Comparison of ENCODE assay signal across 22 mouse cellular contexts in the genomic region with DNA sequence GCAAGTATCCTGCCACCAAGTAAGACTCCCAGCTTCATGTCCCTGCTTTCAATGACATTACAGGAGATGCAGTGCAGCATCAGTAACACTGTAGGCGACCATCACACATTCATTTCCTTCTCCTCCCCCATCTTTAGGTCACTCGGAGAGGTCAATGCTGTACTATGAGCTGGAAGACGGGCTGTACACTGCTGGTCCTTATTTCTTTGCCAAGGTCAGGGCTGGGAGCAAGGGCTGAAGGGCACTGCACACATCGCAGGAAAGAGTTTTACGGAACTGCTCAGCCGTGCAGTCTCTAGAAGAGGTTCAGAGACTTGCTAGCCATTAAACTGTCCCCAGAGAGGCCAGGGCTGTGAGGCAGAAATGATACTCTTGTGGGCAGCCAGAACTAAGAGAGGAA. TPM values are rescaled to one million over a fixed set of nuclear protein-coding genes. Genes with fewer than 3 reads are reported as not detected.
DNase-seq lines count a peak whose midpoint lies in the region; ATAC-seq and TF ChIP-seq lines count a peak whose summit lies in the region.
"Had no signal": no experiment of that assay in that cellular context is flagged by ENCODE, and none has a peak within 500 bp of the region (broad histone marks: within the 10 kb centered on the region; RNA-seq: fewer than 3 reads in every experiment).

No protein-coding gene starts in this region.

- no peak overlapping the region for H3K4me2 ChIP-seq in midbrain, embryonic 11.5 days
- H3K4me2 ChIP-seq in midbrain, postnatal 0 days (ENCODE audit: low read depth, low read length, poor library complexity, severe bottlenecking) = no peak overlapping the region
- H3K4me2 ChIP-seq in kidney, embryonic 16.5 days (replicated peaks; ENCODE audit: low read depth, low read length) = no peak overlapping the region
- H3K4me2 ChIP-seq: heart, embryonic 13.5 days had no signal

- no peaks in the 10 kb centered on the region for H3K4me1 ChIP-seq in midbrain, embryonic 11.5 days (ENCODE audit: control insufficient read depth, insufficient read depth, low read length)
- no peaks in the 10 kb centered on the region for H3K4me1 ChIP-seq in midbrain, postnatal 0 days (ENCODE audit: insufficient read depth, low read length)
- peaks cover 11% of the 10 kb centered on the region for H3K4me1 ChIP-seq in kidney, embryonic 16.5 days (ENCODE audit: insufficient read depth, low read length)
- H3K4me1 ChIP-seq: heart, embryonic 13.5 days had no signal

- no peak overlapping the region for H3K27ac ChIP-seq in midbrain, embryonic 11.5 days (ENCODE audit: low read depth, low read length)
- no peak overlapping the region for H3K27ac ChIP-seq in midbrain, postnatal 0 days (ENCODE audit: low read depth, low read length)
- H3K27ac ChIP-seq in kidney, embryonic 16.5 days (ENCODE audit: low read length) = no peak overlapping the region
- H3K27ac ChIP-seq: heart, embryonic 13.5 days had no signal

- peak; percentile 75 for DNase-seq in midbrain, embryonic 11.5 days (ENCODE audit: low spot score, missing footprints)
- DNase-seq in midbrain, postnatal 0 days (ENCODE audit: low spot score) = no peak
- peak; percentile 33 to 39 for DNase-seq in kidney, adult 8-10 months
- peak; percentile 33 to 68 for DNase-seq in kidney, postnatal 25 days
- no peak for DNase-seq in adrenal gland, postnatal 25 days
- DNase-seq in testis, postnatal 14 days (ENCODE audit: low spot score) = no peak
- no peak for DNase-seq in thymus, postnatal 14 days
- DNase-seq: adrenal gland, adult 2 months; adrenal gland, postnatal 36 days; cerebellum, adult 2 months; cerebellum, postnatal 10 days; gastrocnemius, postnatal 36 days; heart, adult 11 months; heart, postnatal 36 days had no signal

- H3K27me3 ChIP-seq in midbrain, embryonic 11.5 days (ENCODE audit: control insufficient read depth, insufficient read depth, low read length) = no peaks in the 10 kb centered on the region
- H3K27me3 ChIP-seq in midbrain, postnatal 0 days (ENCODE audit: insufficient read depth, low read length) = no peaks in the 10 kb centered on the region
- H3K27me3 ChIP-seq in kidney, embryonic 16.5 days (ENCODE audit: insufficient read depth, low read length) = no peaks in the 10 kb centered on the region
- H3K27me3 ChIP-seq: Patski had no signal

- no peak overlapping the region for H3K9ac ChIP-seq in midbrain, embryonic 11.5 days (ENCODE audit: low read length)
- H3K9ac ChIP-seq in midbrain, postnatal 0 days (replicated peaks; ENCODE audit: low read length, poor library complexity, severe bottlenecking) = no peak overlapping the region
- H3K9ac ChIP-seq in kidney, embryonic 16.5 days (replicated peaks; ENCODE audit: low read length) = no peak overlapping the region
- H3K9ac ChIP-seq: heart, embryonic 13.5 days had no signal

- no peak for TF ChIP-seq CTCF in midbrain, postnatal 0 days (IDR thresholded peaks at IDR 0.05)

- 71% methylated on average over 6 of the region's 6 CpGs for WGBS in midbrain, embryonic 11.5 days
- 74% methylated on average over 6 of the region's 6 CpGs for WGBS in midbrain, postnatal 0 days
- 17% methylated on average over 6 of the region's 6 CpGs for WGBS in kidney, embryonic 16.5 days

- H3K9me3 ChIP-seq in midbrain, embryonic 11.5 days (ENCODE audit: control insufficient read depth, low read length) = no peaks in the 10 kb centered on the region
- no peaks in the 10 kb centered on the region for H3K9me3 ChIP-seq in midbrain, postnatal 0 days (ENCODE audit: low read length)
- no peaks in the 10 kb centered on the region for H3K9me3 ChIP-seq in kidney, embryonic 16.5 days (ENCODE audit: low read length)
- H3K9me3 ChIP-seq: embryonic facial prominence, embryonic 10.5 days; heart, embryonic 13.5 days had no signal

- H3K36me3 ChIP-seq in midbrain, embryonic 11.5 days (ENCODE audit: control insufficient read depth, insufficient read depth, low read length) = no peaks in the 10 kb centered on the region
- H3K36me3 ChIP-seq in midbrain, postnatal 0 days (ENCODE audit: insufficient read depth, low read length) = no peaks in the 10 kb centered on the region
- no peaks in the 10 kb centered on the region for H3K36me3 ChIP-seq in kidney, embryonic 16.5 days (ENCODE audit: insufficient read depth, low read length)
- H3K36me3 ChIP-seq: embryonic facial prominence, embryonic 10.5 days; heart, embryonic 13.5 days had no signal

- no peak overlapping the region for H3K4me3 ChIP-seq in midbrain, embryonic 11.5 days (ENCODE audit: low read depth, low read length)
- no peak overlapping the region for H3K4me3 ChIP-seq in midbrain, postnatal 0 days (ENCODE audit: low read depth, low read length)
- H3K4me3 ChIP-seq in kidney, embryonic 16.5 days (ENCODE audit: low read length) = no peak overlapping the region
- H3K4me3 ChIP-seq: embryonic facial prominence, embryonic 10.5 days; heart, embryonic 13.5 days had no signal

- no peak for ATAC-seq in midbrain, embryonic 11.5 days (ENCODE audit: low FRiP score)
- no peak for ATAC-seq in midbrain, postnatal 0 days (ENCODE audit: low FRiP score)
- ATAC-seq in kidney, embryonic 16.5 days (ENCODE audit: low FRiP score, low TSS enrichment) = peak; percentile 59
- ATAC-seq: forebrain, embryonic 14.5 days; Patski had no signal

RNA-seq across cellular contexts. Expression of a gene that starts 13.7 kb away (rescaled TPM):
- 1.9 and 2.4 TPM in 2 replicates for polyA plus RNA-seq in midbrain, embryonic 11.5 days (2014; fragmentation: Nextera tagmentation; extraction: Ambion mirVana)
- 2.9 and 3.0 TPM in 2 replicates for total RNA-seq in midbrain, postnatal 0 days (2014; rRNA removed)
- 1.2 and 1.3 TPM in 2 replicates for polyA plus RNA-seq in midbrain, postnatal 0 days (2015; fragmentation: Nextera tagmentation; extraction: Ambion mirVana)
- polyA plus RNA-seq in kidney, embryonic 16.5 days (2015; fragmentation: Nextera tagmentation; extraction: Ambion mirVana) = 3.7 TPM in 2 replicates
- 0.12 and 1.3 TPM in 2 replicates for total RNA-seq in adrenal gland, postnatal 25 days (2021)
- total RNA-seq: adrenal gland, adult 2 months; adrenal gland, postnatal 36 days; gastrocnemius, adult 8-10 months; gastrocnemius, postnatal 36 days; heart, postnatal 36 days had no signal
- polyA plus RNA-seq: C2C12; heart, postnatal 0 days; Patski had no signal

RNA-seq across cellular contexts. Expression of a gene that starts 20.4 kb away (rescaled TPM):
- polyA plus RNA-seq in midbrain, embryonic 11.5 days (2014; fragmentation: Nextera tagmentation; extraction: Ambion mirVana) = 0.21 TPM in 1 of 2 replicates, not detected in the other
- not detected in 2 replicates for total RNA-seq in midbrain, postnatal 0 days (2014; rRNA removed)
- polyA plus RNA-seq in midbrain, postnatal 0 days (2015; fragmentation: Nextera tagmentation; extraction: Ambion mirVana) = 0.06 TPM in 1 of 2 replicates, not detected in the other
- polyA plus RNA-seq in kidney, embryonic 16.5 days (2015; fragmentation: Nextera tagmentation; extraction: Ambion mirVana) = 0.25 and 0.30 TPM in 2 replicates
- 0.09 and 0.81 TPM in 2 replicates for total RNA-seq in adrenal gland, postnatal 25 days (2021)
- total RNA-seq: adrenal gland, postnatal 36 days; gastrocnemius, postnatal 36 days; heart, postnatal 36 days had no signal
- polyA plus RNA-seq: C2C12; cerebellum, adult 2 months; heart, embryonic 13.5 days; heart, postnatal 0 days had no signal

Comparison
In these comparisons a context has a peak if more than half of its experiments do, and no peak if none do; other contexts are left out.
1. DNase-seq: peak in midbrain, embryonic 11.5 days (single experiment), kidney, adult 8-10 months (2 of 2) and kidney, postnatal 25 days (2 of 2); none in midbrain, postnatal 0 days (single experiment), adrenal gland, postnatal 25 days (single experiment), testis, postnatal 14 days (single experiment) and thymus, postnatal 14 days (single experiment).